Mouse (Mus musculus): ENCODE data around the gene Hand1.

- TF ChIP-seq EP300 (IDR thresholded peaks at IDR 0.05; ENCODE audit: low read depth) (no peak), CTCF (IDR thresholded peaks at IDR 0.05; ENCODE audit: low read depth) (no peak)
Observed at GRCm38 (mm10) chr11:57805047-57805446, 27.6 kb downstream of the Hand1 start.
